Mouse (Mus musculus) frontal cortex, adult (tissue): Measurements from ENCODE around the gene Btnl4.
A peak's percentile ranks its signal among the peaks of the same experiment; 100 is the strongest.

Experiments
- ATAC-seq: cut with Nextera tagmentation; 2 replicates; pipeline ENCODE4 v1.9.2; 2017; ENCODE audit warnings: mild to moderate bottlenecking, moderate library complexity, mixed read lengths; ENCODE audit not compliant: low TSS enrichment

Btnl4 gene

GRCm38 (mm10) chr17:34437606-34438005 lies 39.5 kb downstream of the Btnl4 start:
- ATAC-seq: no peak; the same call in 1 of the 2 replicates

DNA sequence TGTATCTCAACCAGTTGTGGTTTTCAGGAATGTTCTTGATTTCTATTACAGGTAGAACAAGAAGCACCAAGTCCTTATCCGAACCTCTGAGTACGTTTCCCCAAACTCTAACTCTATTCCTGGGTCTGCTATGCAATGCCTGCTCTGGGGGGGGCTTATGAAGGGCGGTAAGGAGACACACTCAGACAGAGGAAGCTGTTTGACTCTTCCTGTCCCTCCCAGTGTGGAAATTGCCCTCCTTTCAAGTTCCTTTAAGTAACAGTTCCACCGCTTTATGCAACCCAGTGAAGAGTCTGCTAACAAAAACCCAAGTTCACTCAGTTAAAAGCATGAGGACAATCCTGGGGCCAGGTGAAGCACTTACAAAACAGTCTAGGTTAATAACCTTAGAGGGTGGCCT lies 40.0 kb downstream of the Btnl4 start:
- ATAC-seq: no peak

GRCm38 (mm10) chr17:34427597-34427996 lies 49.5 kb downstream of the Btnl4 start:
- 0 out of 2 replicates have a peak, but pooled peaks have one; percentile 57 for ATAC-seq

DNA sequence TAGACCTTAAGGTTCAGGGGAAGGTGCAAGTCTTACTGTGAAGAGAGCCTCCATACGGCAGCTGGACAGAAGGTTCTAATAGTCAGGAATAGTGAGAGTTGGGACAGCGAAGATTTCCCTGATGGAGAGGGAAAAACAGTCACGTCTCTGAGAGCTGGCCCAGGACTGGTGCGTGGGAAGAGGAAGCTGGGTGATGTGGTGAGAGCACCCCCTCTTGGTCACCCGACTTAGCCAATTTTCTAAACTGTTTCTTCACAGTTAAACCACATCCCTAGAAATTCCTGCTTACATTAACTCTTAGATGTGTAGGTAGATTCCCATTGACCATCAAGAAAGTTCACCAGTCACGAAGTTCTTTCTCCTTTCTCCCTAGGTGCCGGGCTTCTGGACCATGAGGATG lies 57.1 kb downstream of the Btnl4 start:
- no peak for ATAC-seq
